Mouse (Mus musculus): ENCODE data around the gene Gan. TPM values are rescaled to one million over a fixed set of nuclear protein-coding genes. Genes with fewer than 3 reads are reported as not detected.

Gan gene
- polyA plus RNA-seq, 1 experiment from 2014 or later = 2.4 TPM

GRCm38 (mm10) chr8:117165542-117165941, 7.6 kb downstream of the Gan start:
- TF ChIP-seq EP300 (optimal IDR thresholded peaks at IDR 0.05) (no peak), CTCF (IDR thresholded peaks at IDR 0.05; ENCODE audit: low read depth) (no peak)
- ATAC-seq (ENCODE audit: low FRiP score, low TSS enrichment) (no peak), DNase-seq (ENCODE audit: low spot score) (no peak)
- Histone ChIP-seq H3K4me2 (replicated peaks; ENCODE audit: low read depth) (no peak overlapping the region), H3K27ac (replicated peaks) (no peak overlapping the region), H3K4me1 (replicated peaks; ENCODE audit: control insufficient read depth, insufficient read depth) (0 out of 2 replicates have a peak, but pooled peaks cover 4% of the 10 kb centered on the region), H3K9ac (ENCODE audit: low read length) (no peak overlapping the region), H3K36me3 (ENCODE audit: control insufficient read depth, insufficient read depth, low read length) (no peaks in the 10 kb centered on the region), H3K27me3 (ENCODE audit: control insufficient read depth, insufficient read depth, low read length) (no peaks in the 10 kb centered on the region), H3K9me3 (ENCODE audit: control insufficient read depth, low read length) (no peaks in the 10 kb centered on the region), H3K4me3 (ENCODE audit: low read depth, low read length) (no peak overlapping the region)
- WGBS = 84% methylated on average over 4 of the region's 4 CpGs

- H3K36me3 ChIP-seq (ENCODE audit: control insufficient read depth, insufficient read depth, low read length) = no peaks in the 10 kb centered on the region
- H3K4me1 ChIP-seq (replicated peaks; ENCODE audit: control insufficient read depth, insufficient read depth) = 0 out of 2 replicates have a peak, but pooled peaks cover 4% of the 10 kb centered on the region
- no peak overlapping the region for H3K9ac ChIP-seq (ENCODE audit: low read length)
- no peak overlapping the region for H3K4me3 ChIP-seq (ENCODE audit: low read depth, low read length)
- no peaks in the 10 kb centered on the region for H3K9me3 ChIP-seq (ENCODE audit: control insufficient read depth, low read length)
- 66% methylated on average over 2 of the region's 2 CpGs for WGBS
- ATAC-seq (ENCODE audit: low FRiP score, low TSS enrichment) (no peak), DNase-seq (ENCODE audit: low spot score) (no peak)
- H3K4me2 ChIP-seq (replicated peaks; ENCODE audit: low read depth) = no peak overlapping the region
- TF ChIP-seq EP300 (optimal IDR thresholded peaks at IDR 0.05) (no peak), CTCF (IDR thresholded peaks at IDR 0.05; ENCODE audit: low read depth) (no peak)
- no peaks in the 10 kb centered on the region for H3K27me3 ChIP-seq (ENCODE audit: control insufficient read depth, insufficient read depth, low read length)
- no peak overlapping the region for H3K27ac ChIP-seq (replicated peaks)
Measured at GRCm38 (mm10) chr8:117166515-117166914, 8.6 kb downstream of the Gan start.

GRCm38 (mm10) chr8:117167243-117167883, 9.4 kb downstream of the Gan start:
- H3K9ac ChIP-seq (ENCODE audit: low read length) = no peak overlapping the region
- peak overlapping the region; percentile 56 for H3K27ac ChIP-seq (replicated peaks)
- TF ChIP-seq EP300 (optimal IDR thresholded peaks at IDR 0.05) (no peak), CTCF (IDR thresholded peaks at IDR 0.05; ENCODE audit: low read depth) (no peak)
- no peak overlapping the region for H3K4me2 ChIP-seq (replicated peaks; ENCODE audit: low read depth)
- H3K4me1 ChIP-seq (replicated peaks; ENCODE audit: control insufficient read depth, insufficient read depth) = 0 out of 2 replicates have a peak, but pooled peaks cover 4% of the 10 kb centered on the region
- H3K36me3 ChIP-seq (ENCODE audit: control insufficient read depth, insufficient read depth, low read length) = no peaks in the 10 kb centered on the region
- DNase-seq (ENCODE audit: low spot score) = peak; percentile 48
- no peak overlapping the region for H3K4me3 ChIP-seq (ENCODE audit: low read depth, low read length)
- no peaks in the 10 kb centered on the region for H3K9me3 ChIP-seq (ENCODE audit: control insufficient read depth, low read length)
- no peaks in the 10 kb centered on the region for H3K27me3 ChIP-seq (ENCODE audit: control insufficient read depth, insufficient read depth, low read length)
- WGBS = 54% methylated on average over 8 of the region's 8 CpGs
- peak; percentile 74 for ATAC-seq (ENCODE audit: low FRiP score, low TSS enrichment)

GRCm38 (mm10) chr8:117168378-117168777, 10.4 kb downstream of the Gan start:
- Histone ChIP-seq H3K36me3 (ENCODE audit: control insufficient read depth, insufficient read depth, low read length) (no peaks in the 10 kb centered on the region), H3K4me1 (replicated peaks; ENCODE audit: control insufficient read depth, insufficient read depth) (peaks cover 7% of the 10 kb centered on the region; the same call in 1 of the 2 replicates), H3K4me3 (ENCODE audit: low read depth, low read length) (no peak overlapping the region), H3K27ac (replicated peaks) (no peak overlapping the region), H3K4me2 (replicated peaks; ENCODE audit: low read depth) (no peak overlapping the region), H3K9ac (ENCODE audit: low read length) (no peak overlapping the region), H3K9me3 (ENCODE audit: control insufficient read depth, low read length) (no peaks in the 10 kb centered on the region), H3K27me3 (ENCODE audit: control insufficient read depth, insufficient read depth, low read length) (no peaks in the 10 kb centered on the region)
- no peak for TF ChIP-seq CTCF (IDR thresholded peaks at IDR 0.05; ENCODE audit: low read depth)
- no peak for TF ChIP-seq EP300 (optimal IDR thresholded peaks at IDR 0.05)
- ATAC-seq (ENCODE audit: low FRiP score, low TSS enrichment) (peak; percentile 2; the same call in 1 of the 2 replicates), DNase-seq (ENCODE audit: low spot score) (no peak)
- 61% methylated on average over 9 of the region's 9 CpGs for WGBS

- no peaks in the 10 kb centered on the region for H3K9me3 ChIP-seq (ENCODE audit: control insufficient read depth, low read length)
Measured at GRCm38 (mm10) chr8:117171826-117172225, 13.9 kb downstream of the Gan start.

GRCm38 (mm10) chr8:117172904-117173303, 15.0 kb downstream of the Gan start:
- 26% methylated on average over 7 of the region's 7 CpGs for WGBS
- no peak overlapping the region for H3K4me2 ChIP-seq (replicated peaks; ENCODE audit: low read depth)
- DNase-seq (ENCODE audit: low spot score) (peak; percentile 73), ATAC-seq (ENCODE audit: low FRiP score, low TSS enrichment) (peak; percentile 39; the same call in 1 of the 2 replicates)
- no peak overlapping the region; the same call in 1 of the 2 replicates for H3K27ac ChIP-seq (replicated peaks)
- no peaks in the 10 kb centered on the region for H3K27me3 ChIP-seq (ENCODE audit: control insufficient read depth, insufficient read depth, low read length)
- no peak overlapping the region for H3K9ac ChIP-seq (ENCODE audit: low read length)
- TF ChIP-seq CTCF (IDR thresholded peaks at IDR 0.05; ENCODE audit: low read depth) = peak; percentile 63
- TF ChIP-seq EP300 (optimal IDR thresholded peaks at IDR 0.05) = no peak
- H3K36me3 ChIP-seq (ENCODE audit: control insufficient read depth, insufficient read depth, low read length) = no peaks in the 10 kb centered on the region
- peaks cover 4% of the 10 kb centered on the region; the same call in 1 of the 2 replicates for H3K4me1 ChIP-seq (replicated peaks; ENCODE audit: control insufficient read depth, insufficient read depth)
- H3K4me3 ChIP-seq (ENCODE audit: low read depth, low read length) = no peak overlapping the region
- no peaks in the 10 kb centered on the region for H3K9me3 ChIP-seq (ENCODE audit: control insufficient read depth, low read length)

More at GRCm38 (mm10) chr8:117171826-117172225, 13.9 kb downstream of the Gan start:
- Histone ChIP-seq H3K4me3 (ENCODE audit: low read depth, low read length) (no peak overlapping the region), H3K36me3 (ENCODE audit: control insufficient read depth, insufficient read depth, low read length) (no peaks in the 10 kb centered on the region), H3K27ac (replicated peaks) (no peak overlapping the region), H3K27me3 (ENCODE audit: control insufficient read depth, insufficient read depth, low read length) (no peaks in the 10 kb centered on the region), H3K4me2 (replicated peaks; ENCODE audit: low read depth) (no peak overlapping the region), H3K4me1 (replicated peaks; ENCODE audit: control insufficient read depth, insufficient read depth) (peaks cover 7% of the 10 kb centered on the region; the same call in 1 of the 2 replicates), H3K9ac (ENCODE audit: low read length) (no peak overlapping the region)
- 74% methylated on average over 3 of the region's 3 CpGs for WGBS
- ATAC-seq (ENCODE audit: low FRiP score, low TSS enrichment) (no peak), DNase-seq (ENCODE audit: low spot score) (no peak)
- no peak for TF ChIP-seq CTCF (IDR thresholded peaks at IDR 0.05; ENCODE audit: low read depth)
- no peak for TF ChIP-seq EP300 (optimal IDR thresholded peaks at IDR 0.05)
